Mouse (Mus musculus) heart, embryonic 13.5 days (tissue): ENCODE data around the gene Atxn7l1. TPM values are rescaled to one million over a fixed set of nuclear protein-coding genes. Genes with fewer than 3 reads are reported as not detected.

ENCODE experiments used
- ATAC-seq: fragments of 200-750 bp; cut with Nextera tagmentation; 2 replicates; pipeline ENCODE4 v1.8.0; 2017; ENCODE audit warnings: moderate TSS enrichment; ENCODE audit not compliant: insufficient number of reproducible peaks, low FRiP score, low TSS enrichment; ENCODE audit errors: extremely low read depth
- H3K27ac ChIP-seq: fragments of 300-500 bp; sonication (generic); replicated peaks from 2 replicates; pipeline ENCODE4 v1.5.1; 2015; ENCODE audit warnings: moderate library complexity, mild to moderate bottlenecking, inconsistent platforms
- H3K27me3 ChIP-seq: fragments of 300-500 bp; sonication (generic); replicated peaks from 2 replicates; pipeline ENCODE4 v1.6.1; 2015; ENCODE audit warnings: mild to moderate bottlenecking, inconsistent platforms
- H3K36me3 ChIP-seq: fragments of 300-500 bp; sonication (generic); 2 replicates; pipeline ENCODE4 v1.6.1; 2015; ENCODE audit warnings: mild to moderate bottlenecking, inconsistent platforms
- H3K4me1 ChIP-seq: fragments of 300-500 bp; sonication (generic); 2 replicates; pipeline ENCODE4 v1.6.1; 2015; ENCODE audit warnings: inconsistent platforms
- H3K4me2 ChIP-seq: fragments of 300-500 bp; sonication (generic); 2 replicates; pipeline ENCODE4 v1.6.1; 2015; ENCODE audit warnings: inconsistent platforms, mild to moderate bottlenecking, moderate library complexity
- H3K4me3 ChIP-seq: fragments of 300-500 bp; sonication (generic); 2 replicates; pipeline ENCODE4 v1.5.1; 2015; ENCODE audit warnings: moderate library complexity, mild to moderate bottlenecking, inconsistent platforms
- H3K9ac ChIP-seq: fragments of 300-500 bp; sonication (generic); 2 replicates; pipeline ENCODE4 v1.6.1; 2015; ENCODE audit warnings: inconsistent platforms, mild to moderate bottlenecking, moderate library complexity
- H3K9me3 ChIP-seq: fragments of 300-500 bp; sonication (generic); 2 replicates; pipeline ENCODE4 v1.6.1; 2016; ENCODE audit warnings: inconsistent platforms
- WGBS: fragments of 180-500 bp; shearing (Covaris S2); methylation state at CpG from one replicate; pipeline ENCODE4 v1.1.7; 2015; ENCODE audit warnings: mixed read lengths; 5-methylcytosine and 5-hydroxymethylcytosine counted together
- polyA plus RNA-seq: library from polyadenylated mRNA; unstranded; fragments of >200 nt; fragmentation: Nextera tagmentation; extraction: Ambion mirVana; gene quantifications from 2 replicates; pipeline ENCODE4 v1.2.1, GENCODE M21; 2015

Gene Atxn7l1
- polyA plus RNA-seq, 1 experiment from 2014 or later, result 7.9 TPM

DNA sequence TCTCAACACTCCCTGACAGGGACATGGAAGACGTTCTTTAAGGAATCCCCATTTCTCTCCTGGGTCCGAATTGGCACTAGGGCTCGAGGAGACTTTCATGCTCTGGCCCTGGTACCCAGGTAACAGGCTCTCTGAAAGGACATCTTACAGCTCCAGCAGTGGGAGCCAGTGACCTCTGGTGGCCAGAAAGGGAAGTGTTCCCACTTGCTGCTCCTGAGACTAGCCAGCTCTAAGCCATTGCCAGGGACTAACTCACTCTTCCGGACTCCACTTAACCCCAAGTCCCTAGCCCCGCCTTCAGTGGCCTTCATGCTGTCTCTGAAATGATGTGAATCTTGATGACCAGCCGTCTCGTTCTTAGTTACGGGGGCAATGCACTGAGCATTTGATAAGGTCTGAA, 186.4 kb downstream of the Atxn7l1 start:
- no peaks in the 10 kb centered on the region for H3K36me3 ChIP-seq
- peaks cover 26% of the 10 kb centered on the region for H3K4me1 ChIP-seq
- no peak overlapping the region for H3K4me2 ChIP-seq
- H3K27me3 ChIP-seq, result peaks cover 17% of the 10 kb centered on the region
- ATAC-seq, result peak; percentile 19; the same call in 1 of the 2 replicates
- 19% methylated on average over 8 of the region's 8 CpGs for WGBS
- H3K27ac ChIP-seq, result no peak overlapping the region
- no peak overlapping the region for H3K4me3 ChIP-seq
- H3K9me3 ChIP-seq, result no peaks in the 10 kb centered on the region
- H3K9ac ChIP-seq, result no peak overlapping the region

DNA sequence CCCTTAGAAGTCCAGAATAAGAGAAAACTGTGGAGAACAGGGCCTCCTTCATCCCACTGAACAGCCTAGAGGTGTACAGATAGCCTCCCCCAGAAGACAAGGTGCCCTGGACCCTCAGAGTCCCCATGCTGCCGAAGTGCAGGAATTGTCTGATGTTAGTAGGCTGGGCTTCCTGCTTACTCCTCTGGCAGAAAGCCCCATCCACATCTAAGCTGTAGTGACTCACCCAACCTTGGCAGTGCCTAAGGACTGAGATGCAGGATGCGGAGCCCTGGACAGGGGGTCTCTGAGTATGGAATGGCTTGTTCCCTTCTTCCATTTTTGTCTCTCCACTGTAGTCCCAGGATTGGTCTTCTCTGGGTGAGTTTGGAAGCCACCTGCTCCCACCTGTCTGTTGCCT, 187.0 kb downstream of the Atxn7l1 start:
- Histone ChIP-seq H3K9ac (no peak overlapping the region), H3K36me3 (no peaks in the 10 kb centered on the region), H3K27ac (no peak overlapping the region), H3K9me3 (no peaks in the 10 kb centered on the region), H3K27me3 (peaks cover 18% of the 10 kb centered on the region), H3K4me1 (peaks cover 26% of the 10 kb centered on the region), H3K4me3 (no peak overlapping the region), H3K4me2 (no peak overlapping the region)
- 76% methylated on average over 2 of the region's 2 CpGs for whole genome bisulfite sequencing
- ATAC-seq, result no peak

- Histone ChIP-seq H3K9ac (no peak overlapping the region), H3K27ac (no peak overlapping the region), H3K36me3 (no peaks in the 10 kb centered on the region), H3K4me3 (no peak overlapping the region), H3K27me3 (peaks cover 23% of the 10 kb centered on the region), H3K4me2 (no peak overlapping the region), H3K4me1 (peaks cover 25% of the 10 kb centered on the region), H3K9me3 (no peaks in the 10 kb centered on the region)
- ATAC-seq, result no peak
- 48% methylated on average over 5 of the region's 5 CpGs for WGBS
Observed at GRCm38 (mm10) chr12:33334951-33335350, 187.5 kb downstream of the Atxn7l1 start.

GRCm38 (mm10) chr12:33335410-33335809, 187.9 kb downstream of the Atxn7l1 start:
- H3K9ac ChIP-seq, result no peak overlapping the region
- 52% methylated on average over 4 of the region's 4 CpGs for WGBS
- H3K9me3 ChIP-seq, result no peaks in the 10 kb centered on the region
- H3K4me2 ChIP-seq, result no peak overlapping the region
- no peak for ATAC-seq
- H3K27me3 ChIP-seq, result peaks cover 27% of the 10 kb centered on the region
- H3K36me3 ChIP-seq, result no peaks in the 10 kb centered on the region
- H3K4me3 ChIP-seq, result no peak overlapping the region
- H3K27ac ChIP-seq, result no peak overlapping the region
- peaks cover 22% of the 10 kb centered on the region for H3K4me1 ChIP-seq

DNA sequence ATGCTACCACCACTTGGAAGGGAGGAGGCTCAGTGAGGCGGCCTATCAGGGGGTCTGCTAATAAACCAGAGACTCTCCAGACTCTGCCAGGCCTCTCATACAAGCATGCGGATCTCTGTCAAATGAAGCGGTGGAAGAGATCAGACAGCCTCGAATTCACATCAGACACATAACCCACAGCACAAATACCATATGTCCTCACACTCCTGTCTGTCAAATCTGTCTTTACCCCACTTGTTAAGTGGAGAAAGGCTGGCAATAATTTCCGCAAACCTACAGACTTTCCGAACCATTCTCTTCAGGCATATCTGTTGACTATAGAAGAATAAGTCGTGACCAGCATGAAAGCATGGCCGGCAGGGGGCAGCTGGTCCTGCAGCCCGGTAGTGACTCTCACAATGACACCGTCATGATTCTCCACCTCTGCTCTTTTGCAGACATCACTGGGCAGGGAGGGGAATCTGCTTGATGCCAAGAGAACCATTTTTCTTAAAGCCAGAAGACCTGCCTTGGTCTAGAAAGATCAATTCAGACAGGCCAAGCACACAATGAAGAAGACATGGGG, 189.2 kb downstream of the Atxn7l1 start:
- WGBS, result 70% methylated on average over 10 of the region's 10 CpGs
- Histone ChIP-seq H3K9ac (no peak overlapping the region), H3K27me3 (peaks cover 33% of the 10 kb centered on the region), H3K27ac (no peak overlapping the region), H3K4me2 (no peak overlapping the region), H3K4me1 (peaks cover 24% of the 10 kb centered on the region), H3K4me3 (no peak overlapping the region), H3K9me3 (no peaks in the 10 kb centered on the region), H3K36me3 (no peaks in the 10 kb centered on the region)
- ATAC-seq, result no peak

DNA sequence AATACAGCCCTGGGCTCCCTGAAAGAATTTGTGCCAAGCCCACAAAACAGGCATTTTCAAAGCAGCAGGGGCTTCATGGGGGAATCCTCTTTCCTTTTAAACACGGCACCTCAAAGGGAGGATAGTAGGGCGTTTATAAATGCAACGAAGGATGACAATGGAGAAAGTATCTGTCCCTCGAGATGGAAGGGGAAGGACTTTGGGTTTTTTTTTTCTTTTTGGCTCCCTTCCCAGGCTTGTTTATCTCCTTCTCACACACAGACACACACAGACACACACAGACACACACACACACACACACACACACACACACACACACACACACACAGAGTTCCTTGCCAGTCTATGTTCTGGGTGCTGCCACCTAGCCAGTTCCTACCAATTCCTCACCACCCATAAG, 189.8 kb downstream of the Atxn7l1 start:
- H3K9ac ChIP-seq, result no peak overlapping the region
- H3K4me2 ChIP-seq, result no peak overlapping the region
- peaks cover 30% of the 10 kb centered on the region for H3K4me1 ChIP-seq
- peaks cover 35% of the 10 kb centered on the region for H3K27me3 ChIP-seq
- no peak for ATAC-seq
- H3K36me3 ChIP-seq, result no peaks in the 10 kb centered on the region
- 57% methylated on average over 4 of the region's 4 CpGs for WGBS
- no peak overlapping the region for H3K27ac ChIP-seq
- no peaks in the 10 kb centered on the region for H3K9me3 ChIP-seq
- no peak overlapping the region for H3K4me3 ChIP-seq

GRCm38 (mm10) chr12:33338170-33338569, 190.7 kb downstream of the Atxn7l1 start:
- no peak for ATAC-seq
- Histone ChIP-seq H3K4me2 (no peak overlapping the region), H3K36me3 (no peaks in the 10 kb centered on the region), H3K9me3 (no peaks in the 10 kb centered on the region), H3K4me3 (no peak overlapping the region), H3K9ac (no peak overlapping the region), H3K4me1 (peaks cover 31% of the 10 kb centered on the region), H3K27me3 (peaks cover 42% of the 10 kb centered on the region), H3K27ac (no peak overlapping the region)
- 27% methylated on average over 5 of the region's 5 CpGs for WGBS

GRCm38 (mm10) chr12:33339822-33340221, 192.3 kb downstream of the Atxn7l1 start:
- no peak overlapping the region for H3K9ac ChIP-seq
- H3K4me1 ChIP-seq, result peaks cover 33% of the 10 kb centered on the region
- no peak overlapping the region for H3K27ac ChIP-seq
- no peaks in the 10 kb centered on the region for H3K36me3 ChIP-seq
- no peaks in the 10 kb centered on the region for H3K9me3 ChIP-seq
- ATAC-seq, result no peak
- 63% methylated on average over 4 of the region's 4 CpGs for WGBS
- H3K4me2 ChIP-seq, result no peak overlapping the region
- peaks cover 49% of the 10 kb centered on the region for H3K27me3 ChIP-seq
- no peak overlapping the region for H3K4me3 ChIP-seq

DNA sequence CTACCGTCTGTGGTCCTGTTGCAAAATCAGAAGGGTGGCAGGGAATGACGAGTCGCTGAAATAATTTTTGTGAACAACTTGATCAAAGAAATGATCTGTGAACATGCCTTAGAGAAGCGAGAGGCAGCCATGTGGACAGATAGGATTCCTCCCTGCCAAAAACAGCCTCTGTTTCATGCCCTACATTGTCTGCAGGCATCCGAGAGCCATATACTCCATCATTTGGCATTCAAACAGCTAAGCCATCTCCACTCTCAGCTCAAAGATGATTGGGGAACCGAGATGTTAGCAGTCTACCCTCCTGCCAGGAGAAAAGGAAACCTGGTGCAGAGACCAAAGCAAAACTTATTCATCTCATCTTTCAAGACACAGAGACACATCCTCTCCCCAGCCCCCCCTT, 193.2 kb downstream of the Atxn7l1 start:
- no peak overlapping the region for H3K27ac ChIP-seq
- H3K36me3 ChIP-seq, result no peaks in the 10 kb centered on the region
- H3K4me2 ChIP-seq, result no peak overlapping the region
- no peaks in the 10 kb centered on the region for H3K9me3 ChIP-seq
- no peak for ATAC-seq
- peaks cover 47% of the 10 kb centered on the region for H3K27me3 ChIP-seq
- H3K4me1 ChIP-seq, result peaks cover 37% of the 10 kb centered on the region
- no peak overlapping the region for H3K4me3 ChIP-seq
- WGBS, result 71% methylated on average over 6 of the region's 6 CpGs
- no peak overlapping the region for H3K9ac ChIP-seq

- ATAC-seq, result no peak
Observed at GRCm38 (mm10) chr12:33341351-33341892, 193.9 kb downstream of the Atxn7l1 start.

DNA sequence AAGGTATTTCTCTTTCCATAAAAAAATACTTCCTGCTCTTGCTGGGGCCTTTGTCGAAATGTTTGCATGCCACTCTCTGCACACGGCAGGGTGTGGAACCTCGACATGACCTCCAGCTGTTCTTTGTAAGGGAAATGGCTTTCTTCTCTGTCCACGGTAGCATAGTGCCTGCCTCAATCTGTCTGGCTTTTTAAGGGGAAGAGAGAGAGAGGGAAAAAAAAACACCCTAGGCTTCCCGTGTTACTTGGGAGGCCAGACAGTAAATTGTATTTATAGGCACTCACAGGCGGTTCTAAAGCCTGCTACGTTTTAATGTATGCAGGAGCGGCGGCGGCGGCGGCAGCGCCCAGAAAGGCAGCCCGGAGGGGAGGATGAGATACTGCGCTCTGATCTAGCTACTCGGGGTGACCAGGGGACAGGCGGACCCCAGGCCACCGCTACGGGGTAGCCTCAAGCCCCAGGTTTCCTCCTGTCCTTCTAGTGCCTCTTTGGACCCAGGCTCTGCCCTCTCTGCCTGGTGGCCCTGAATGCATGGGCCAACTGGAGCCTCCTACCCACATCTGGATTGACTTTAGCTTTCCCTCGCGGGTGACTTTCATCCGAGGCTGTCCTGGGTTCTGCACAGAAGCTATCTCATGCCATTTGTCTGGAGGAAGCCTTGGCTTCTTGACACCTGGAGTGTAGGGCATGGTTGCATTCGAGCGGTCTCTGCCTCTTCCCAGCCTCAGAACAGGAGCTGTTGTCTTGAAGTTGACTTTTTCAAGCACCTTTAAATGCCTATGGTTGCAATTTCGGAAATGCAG, 197.7 kb downstream of the Atxn7l1 start:
- Histone ChIP-seq H3K4me2 (peak overlapping the region; percentile 61), H3K4me1 (peaks cover 51% of the 10 kb centered on the region), H3K9ac (peak overlapping the region; percentile 56), H3K9me3 (0 out of 2 replicates have a peak, but pooled peaks cover 5% of the 10 kb centered on the region), H3K27me3 (peaks cover 31% of the 10 kb centered on the region), H3K4me3 (peak overlapping the region; percentile 21), H3K27ac (no peak overlapping the region), H3K36me3 (peaks cover 14% of the 10 kb centered on the region)
- ATAC-seq, result no peak
- 11% methylated on average over 25 of the region's 25 CpGs for WGBS

More at GRCm38 (mm10) chr12:33341351-33341892, 193.9 kb downstream of the Atxn7l1 start:
- Histone ChIP-seq H3K9ac (peak overlapping the region; percentile 37), H3K4me1 (peaks cover 44% of the 10 kb centered on the region), H3K4me2 (peak overlapping the region; percentile 43), H3K36me3 (no peaks in the 10 kb centered on the region), H3K27ac (no peak overlapping the region), H3K4me3 (no peak overlapping the region), H3K9me3 (no peaks in the 10 kb centered on the region), H3K27me3 (peaks cover 46% of the 10 kb centered on the region)
- WGBS, result 22% methylated on average over 17 of the region's 17 CpGs
